Mouse (Mus musculus) erythroblast, embryonic 14.5 days (primary cell): ENCODE results near the gene Map4.

Experiments used
- GATA1 ChIP-seq: IDR thresholded peaks from 2 replicates; pipeline ENCODE4 v1.6.1; 2012; ENCODE audit warnings: low read length, inconsistent platforms, mixed read lengths
- TAL1 ChIP-seq: IDR thresholded peaks from 3 replicates; pipeline ENCODE4 v1.6.1; 2012; ENCODE audit warnings: low read length, inconsistent platforms, mixed read lengths

DNA sequence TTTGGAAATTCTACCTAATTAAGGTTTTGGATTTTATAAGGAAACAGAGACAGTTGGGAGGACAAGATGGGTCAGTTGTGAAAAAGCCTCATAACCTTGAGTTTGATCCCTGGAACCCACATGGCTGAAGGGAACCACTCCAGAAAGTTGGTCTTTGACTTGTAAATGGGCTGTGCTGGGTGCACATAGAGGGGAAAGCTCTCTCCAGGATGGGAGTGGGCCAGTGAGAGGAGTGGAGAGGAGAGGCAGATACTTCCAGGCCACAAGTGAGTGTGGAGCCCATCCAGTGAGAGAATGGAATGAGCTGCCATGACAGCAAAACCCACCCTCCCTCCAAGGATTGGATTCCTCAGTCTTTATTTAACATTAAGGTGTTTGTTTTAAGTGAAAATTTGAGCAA is 119.9 kb downstream of the Map4 start:
- TF ChIP-seq GATA1 (no peak), TAL1 (no peak)
